Mouse (Mus musculus) brown adipose tissue, adult 24 weeks (tissue): ENCODE results near the gene Banf1. TPM values are rescaled to one million over a fixed set of nuclear protein-coding genes. Genes with fewer than 3 reads are reported as not detected.
"Not testable (repeated sequence)": the region's sequence is repeated elsewhere in the genome, so short reads cannot be mapped to it uniquely, and the experiment has no call there.

Experiments used
- H3K27ac ChIP-seq: fragments of 200-500 bp; replicated peaks from 2 replicates; pipeline ENCODE4 v1.5.1; 2012; ENCODE audit warnings: low read depth, mild to moderate bottlenecking, low read length
- H3K4me1 ChIP-seq: fragments of 200-500 bp; 2 replicates; pipeline ENCODE4 v1.6.1; 2012; ENCODE audit warnings: low read length, mixed read lengths; ENCODE audit not compliant: control insufficient read depth, insufficient read depth, insufficient read length
- H3K4me3 ChIP-seq: fragments of 200-500 bp; 2 replicates; pipeline ENCODE4 v1.5.1; 2012; ENCODE audit warnings: low read depth, mild to moderate bottlenecking, low read length, moderate library complexity; ENCODE audit not compliant: insufficient read depth
- polyA plus RNA-seq: library from polyadenylated mRNA; stranded (reverse); fragments of >200 nt; gene quantifications from 2 replicates; pipeline ENCODE4 v1.2.4, GENCODE M21; 2012; ENCODE audit not compliant: missing spikeins, insufficient read depth, insufficient read length

Banf1 gene
- polyA plus RNA-seq, 1 experiment: 133 TPM

- no peak overlapping the region for H3K4me3 ChIP-seq
- H3K27ac ChIP-seq: no peak overlapping the region
- H3K4me1 ChIP-seq: peaks cover 10% of the 10 kb centered on the region
Measured at GRCm38 (mm10) chr19:5362186-5362585, 4.8 kb downstream of the Banf1 start.

DNA sequence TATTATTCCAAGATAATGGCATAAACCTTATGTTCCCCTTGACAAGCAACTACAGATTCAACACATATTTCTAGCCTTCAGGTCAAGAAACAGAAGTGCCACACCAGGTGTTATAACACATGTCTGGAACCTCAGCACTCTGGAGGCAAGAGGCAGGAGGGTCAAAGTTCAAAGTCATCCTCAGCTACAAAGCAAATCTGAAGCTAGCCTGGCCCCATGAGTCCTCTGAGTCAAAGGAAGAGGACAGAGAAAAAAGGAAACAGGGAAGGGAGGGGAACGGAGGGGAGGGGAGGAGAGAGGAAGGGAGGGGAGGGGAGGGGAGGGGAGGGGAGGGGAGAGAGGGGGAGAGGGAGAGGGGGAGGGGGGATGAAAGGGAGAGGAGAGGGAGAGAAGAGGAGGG lies 10.9 kb downstream of the Banf1 start:
- Histone ChIP-seq H3K4me3 (no peak overlapping the region), H3K4me1 (no peaks in the 10 kb centered on the region), H3K27ac (no peak overlapping the region)

GRCm38 (mm10) chr19:5353609-5354008 lies 13.4 kb downstream of the Banf1 start:
- Histone ChIP-seq H3K4me3 (no peak overlapping the region), H3K4me1 (no peaks in the 10 kb centered on the region), H3K27ac (no peak overlapping the region)

- Histone ChIP-seq H3K4me1 (peaks cover 14% of the 10 kb centered on the region; the same call in 1 of the 2 replicates), H3K4me3 (peak within 1 kb of the TSS; percentile 50)
- H3K27ac ChIP-seq: not testable (repeated sequence)
Measured at GRCm38 (mm10) chr19:5349502-5349873, 17.5 kb downstream of the Banf1 start, which contains the start of gene Cst6. Cst6 (minus strand) TSS chr19:5349574.

GRCm38 (mm10) chr19:5348526-5349501 lies 18.2 kb downstream of the Banf1 start:
- peaks cover 14% of the 10 kb centered on the region; the same call in 1 of the 2 replicates for H3K4me1 ChIP-seq
- H3K4me3 ChIP-seq: peak overlapping the region; percentile 50
- no peak overlapping the region for H3K27ac ChIP-seq

GRCm38 (mm10) chr19:5348064-5348463 lies 18.9 kb downstream of the Banf1 start:
- no peak overlapping the region for H3K27ac ChIP-seq
- H3K4me1 ChIP-seq: peaks cover 14% of the 10 kb centered on the region; the same call in 1 of the 2 replicates
- H3K4me3 ChIP-seq: no peak overlapping the region

- peak overlapping the region; percentile 72 for H3K27ac ChIP-seq
Measured at GRCm38 (mm10) chr19:5345297-5346131, 21.5 kb downstream of the Banf1 start.

DNA sequence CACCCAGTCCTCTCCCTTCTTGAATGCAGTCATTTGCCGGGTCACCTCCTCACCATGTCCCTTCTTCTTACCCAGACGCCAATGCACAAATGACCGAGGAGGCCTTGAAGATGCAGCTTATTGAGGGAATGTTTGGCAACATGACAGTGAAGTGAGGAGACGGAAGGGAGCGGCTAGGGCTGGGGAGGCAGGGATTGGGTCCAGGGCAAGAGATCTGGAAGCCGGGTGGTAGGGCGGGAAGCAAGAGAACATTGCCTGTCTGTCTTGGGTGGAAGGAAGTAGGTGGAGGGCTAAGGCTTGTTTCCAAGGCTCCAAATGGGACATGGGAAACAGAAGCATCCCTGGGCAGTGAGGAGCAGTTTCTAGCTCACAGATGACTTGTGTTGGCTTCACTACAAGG lies 25.6 kb downstream of the Banf1 start:
- Histone ChIP-seq H3K27ac (peak overlapping the region; percentile 65), H3K4me1 (peaks cover 15% of the 10 kb centered on the region; the same call in 1 of the 2 replicates), H3K4me3 (no peak overlapping the region)

More at GRCm38 (mm10) chr19:5345297-5346131, 21.5 kb downstream of the Banf1 start:
- Histone ChIP-seq H3K4me3 (no peak overlapping the region), H3K4me1 (peaks cover 18% of the 10 kb centered on the region; the same call in 1 of the 2 replicates)

- Histone ChIP-seq H3K4me1 (0 out of 2 replicates have a peak, but pooled peaks cover 4% of the 10 kb centered on the region), H3K4me3 (no peak overlapping the region), H3K27ac (no peak overlapping the region)
Measured at GRCm38 (mm10) chr19:5337975-5338374, 29.0 kb downstream of the Banf1 start.

DNA sequence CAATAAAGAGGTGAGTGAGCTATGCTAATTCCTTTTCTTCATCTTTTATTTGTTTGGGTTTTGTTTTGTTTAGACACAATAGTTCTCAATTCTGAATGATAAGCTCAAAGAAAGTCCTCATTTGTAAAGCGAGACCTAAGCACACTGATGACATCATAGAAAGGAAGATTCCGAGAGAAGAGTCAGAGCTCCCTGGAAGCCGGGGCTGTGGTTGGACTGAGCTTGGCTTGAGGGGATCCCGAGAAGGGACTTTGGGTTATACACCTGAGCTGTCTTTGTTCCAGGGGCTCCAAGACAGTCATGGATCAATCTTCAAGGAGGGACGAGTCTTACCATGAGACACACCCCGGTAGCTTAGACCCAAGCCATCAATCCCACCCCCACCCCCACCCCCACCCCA lies 31.5 kb downstream of the Banf1 start, which contains the start of gene Catsper1:
Gene Catsper1, plus strand, starts transcription at position 301 of the 400 bp plus-strand sequence.
- Histone ChIP-seq H3K4me1 (no peaks in the 10 kb centered on the region), H3K27ac (no peak within 1 kb of the TSS), H3K4me3 (no peak within 1 kb of the TSS)

- no peaks in the 10 kb centered on the region for H3K4me1 ChIP-seq
- no peak overlapping the region for H3K4me3 ChIP-seq
- no peak overlapping the region for H3K27ac ChIP-seq
Measured at GRCm38 (mm10) chr19:5334741-5335140, 32.2 kb downstream of the Banf1 start.

GRCm38 (mm10) chr19:5327970-5328369 lies 39.0 kb downstream of the Banf1 start:
- no peak overlapping the region for H3K4me3 ChIP-seq
- H3K27ac ChIP-seq: no peak overlapping the region
- H3K4me1 ChIP-seq: no peaks in the 10 kb centered on the region

- Histone ChIP-seq H3K27ac (no peak overlapping the region), H3K4me3 (no peak overlapping the region), H3K4me1 (no peaks in the 10 kb centered on the region)
Measured at GRCm38 (mm10) chr19:5323801-5324200, 43.2 kb downstream of the Banf1 start.
